Mouse (Mus musculus): Measurements from ENCODE around the gene B430306N03Rik. TPM values are rescaled to one million over a fixed set of nuclear protein-coding genes. Genes with fewer than 3 reads are reported as not detected.

The B430306N03Rik gene
- polyA plus RNA-seq, 1 experiment from 2014 or later = 0.50 TPM

DNA sequence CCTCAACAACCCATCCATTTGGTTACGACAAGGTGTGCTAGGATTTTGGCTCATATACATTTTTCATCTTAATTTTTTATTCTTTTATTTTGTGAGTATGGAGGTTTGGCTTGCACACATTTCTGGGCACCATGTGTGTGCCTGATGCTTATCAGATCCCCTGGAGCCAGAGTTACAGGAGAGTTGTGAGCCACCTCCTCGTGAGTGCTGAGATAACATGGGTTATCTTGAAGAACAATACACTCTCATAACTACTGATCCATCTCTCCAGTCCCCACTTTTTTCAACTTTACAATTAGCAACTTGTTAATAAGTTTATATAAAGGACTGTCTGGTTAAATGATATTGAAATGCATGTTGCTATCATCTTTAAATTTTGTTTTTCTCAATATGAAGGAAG, 5.3 kb downstream of the B430306N03Rik start:
- Histone ChIP-seq H3K9ac (no peak overlapping the region), H3K4me2 (replicated peaks) (no peak overlapping the region), H3K27me3 (no peaks in the 10 kb centered on the region), H3K9me3 (no peaks in the 10 kb centered on the region), H3K4me3 (no peak overlapping the region), H3K36me3 (no peaks in the 10 kb centered on the region), H3K27ac (no peak overlapping the region), H3K4me1 (no peaks in the 10 kb centered on the region)
- no peak for ATAC-seq (ENCODE audit: insufficient number of reproducible peaks, insufficient read depth, low FRiP score, low TSS enrichment)
- WGBS = 75% methylated on average over 2 of the region's 2 CpGs

- Histone ChIP-seq H3K27ac (no peak overlapping the region), H3K4me2 (replicated peaks) (no peak overlapping the region), H3K4me3 (no peak overlapping the region), H3K27me3 (no peaks in the 10 kb centered on the region), H3K4me1 (no peaks in the 10 kb centered on the region; the same call in 1 of the 2 replicates), H3K36me3 (no peaks in the 10 kb centered on the region), H3K9me3 (no peaks in the 10 kb centered on the region), H3K9ac (no peak overlapping the region)
- 69% methylated on average over 3 of the region's 3 CpGs for WGBS
- no peak for ATAC-seq (ENCODE audit: insufficient number of reproducible peaks, insufficient read depth, low FRiP score, low TSS enrichment)
These were observed 7.3 kb downstream of the B430306N03Rik start for GRCm38 (mm10) chr17:48323236-48323635.

GRCm38 (mm10) chr17:48324258-48324657, 8.3 kb downstream of the B430306N03Rik start:
- H3K4me2 ChIP-seq (replicated peaks) = no peak overlapping the region
- no peaks in the 10 kb centered on the region for H3K36me3 ChIP-seq
- no peak overlapping the region for H3K27ac ChIP-seq
- H3K9me3 ChIP-seq = no peaks in the 10 kb centered on the region
- H3K4me1 ChIP-seq = no peaks in the 10 kb centered on the region; the same call in 1 of the 2 replicates
- no peaks in the 10 kb centered on the region for H3K27me3 ChIP-seq
- no peak overlapping the region for H3K9ac ChIP-seq
- ATAC-seq (ENCODE audit: insufficient number of reproducible peaks, insufficient read depth, low FRiP score, low TSS enrichment) = no peak
- WGBS = 79% methylated on average over 5 of the region's 5 CpGs
- H3K4me3 ChIP-seq = no peak overlapping the region

DNA sequence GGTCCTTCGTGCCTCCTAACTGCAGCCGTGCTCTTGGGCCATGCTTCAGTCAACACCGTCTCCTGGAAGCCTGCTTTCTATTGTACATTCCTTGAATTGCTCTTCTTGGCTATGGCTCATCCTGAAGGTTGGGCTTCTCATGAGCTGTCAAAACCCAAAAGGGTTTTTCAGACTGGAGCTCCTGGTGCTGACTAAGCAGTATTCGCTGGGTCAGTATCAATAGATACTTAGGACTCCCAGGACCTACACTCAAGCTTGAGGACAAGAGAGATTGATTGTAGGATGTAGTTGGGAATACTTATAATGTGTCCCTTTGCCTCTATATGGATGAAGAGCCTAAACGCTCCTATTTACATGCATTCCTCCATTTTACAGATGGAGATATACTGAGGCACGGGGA, 9.2 kb downstream of the B430306N03Rik start:
- H3K27ac ChIP-seq = no peak overlapping the region
- no peaks in the 10 kb centered on the region for H3K27me3 ChIP-seq
- no peaks in the 10 kb centered on the region; the same call in 1 of the 2 replicates for H3K4me1 ChIP-seq
- H3K4me3 ChIP-seq = no peak overlapping the region
- H3K4me2 ChIP-seq (replicated peaks) = no peak overlapping the region
- no peak for ATAC-seq (ENCODE audit: insufficient number of reproducible peaks, insufficient read depth, low FRiP score, low TSS enrichment)
- WGBS = 91% methylated on average over 6 of the region's 6 CpGs
- H3K36me3 ChIP-seq = no peaks in the 10 kb centered on the region
- H3K9ac ChIP-seq = no peak overlapping the region
- no peaks in the 10 kb centered on the region for H3K9me3 ChIP-seq

DNA sequence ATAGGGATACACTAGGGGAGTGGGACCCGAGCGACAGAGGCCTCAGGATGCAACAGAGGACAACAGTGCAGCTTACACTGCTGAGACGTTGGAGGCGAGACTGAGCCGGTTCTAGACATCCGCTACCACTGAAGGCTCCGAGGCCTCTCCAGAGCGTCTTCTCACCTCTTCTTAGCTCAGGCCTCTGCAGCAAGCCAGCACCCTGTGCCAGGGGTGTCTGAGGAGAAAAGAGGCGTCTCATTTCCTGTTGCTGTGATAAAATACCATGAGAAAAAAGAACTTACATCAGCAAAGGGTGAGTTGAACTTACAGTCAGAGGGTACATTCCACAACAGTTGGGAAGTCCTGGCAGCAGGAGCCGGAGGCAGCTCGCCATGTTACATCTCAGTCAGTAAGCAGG, 9.7 kb downstream of the B430306N03Rik start:
- no peak overlapping the region for H3K4me2 ChIP-seq (replicated peaks)
- H3K9me3 ChIP-seq = no peaks in the 10 kb centered on the region
- H3K27me3 ChIP-seq = no peaks in the 10 kb centered on the region
- ATAC-seq (ENCODE audit: insufficient number of reproducible peaks, insufficient read depth, low FRiP score, low TSS enrichment) = no peak
- no peak overlapping the region for H3K4me3 ChIP-seq
- H3K4me1 ChIP-seq = no peaks in the 10 kb centered on the region; the same call in 1 of the 2 replicates
- no peak overlapping the region for H3K9ac ChIP-seq
- H3K27ac ChIP-seq = no peak overlapping the region
- H3K36me3 ChIP-seq = no peaks in the 10 kb centered on the region
- 91% methylated on average over 11 of the region's 11 CpGs for WGBS

DNA sequence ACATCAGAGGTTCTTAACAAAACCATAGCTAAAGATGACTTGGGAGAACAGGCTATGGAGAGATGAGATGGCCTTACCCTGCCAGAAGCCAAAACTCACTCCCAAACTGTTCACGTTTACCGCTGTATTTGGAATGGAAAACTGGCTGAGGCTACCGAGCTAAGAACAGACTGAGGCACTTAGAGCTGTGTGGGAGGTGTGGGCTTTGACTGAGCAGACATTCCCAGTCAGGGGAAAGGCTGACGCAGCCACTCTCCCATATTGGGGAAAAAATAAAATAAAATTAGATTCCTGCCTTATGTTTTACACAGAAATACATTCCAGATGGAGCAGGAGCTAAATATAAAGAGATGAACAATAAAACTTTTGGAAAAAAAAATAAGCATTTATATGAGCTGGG, 10.7 kb downstream of the B430306N03Rik start:
- Histone ChIP-seq H3K4me1 (no peaks in the 10 kb centered on the region; the same call in 1 of the 2 replicates), H3K27me3 (no peaks in the 10 kb centered on the region), H3K9ac (no peak overlapping the region), H3K9me3 (no peaks in the 10 kb centered on the region), H3K27ac (no peak overlapping the region), H3K4me2 (replicated peaks) (no peak overlapping the region), H3K36me3 (no peaks in the 10 kb centered on the region), H3K4me3 (no peak overlapping the region)
- no peak for ATAC-seq (ENCODE audit: insufficient number of reproducible peaks, insufficient read depth, low FRiP score, low TSS enrichment)
- WGBS = 72% methylated on average over 4 of the region's 4 CpGs

- no peaks in the 10 kb centered on the region for H3K36me3 ChIP-seq
- H3K4me1 ChIP-seq = no peaks in the 10 kb centered on the region
- H3K27me3 ChIP-seq = no peaks in the 10 kb centered on the region
- H3K4me2 ChIP-seq (replicated peaks) = no peak overlapping the region
- no peak overlapping the region for H3K4me3 ChIP-seq
- no peak overlapping the region for H3K9ac ChIP-seq
- no peak for ATAC-seq (ENCODE audit: insufficient number of reproducible peaks, insufficient read depth, low FRiP score, low TSS enrichment)
- WGBS = 92% methylated on average over 2 of the region's 2 CpGs
- no peaks in the 10 kb centered on the region for H3K9me3 ChIP-seq
- H3K27ac ChIP-seq = no peak overlapping the region
These were observed 16.6 kb downstream of the B430306N03Rik start for GRCm38 (mm10) chr17:48332524-48332923.

DNA sequence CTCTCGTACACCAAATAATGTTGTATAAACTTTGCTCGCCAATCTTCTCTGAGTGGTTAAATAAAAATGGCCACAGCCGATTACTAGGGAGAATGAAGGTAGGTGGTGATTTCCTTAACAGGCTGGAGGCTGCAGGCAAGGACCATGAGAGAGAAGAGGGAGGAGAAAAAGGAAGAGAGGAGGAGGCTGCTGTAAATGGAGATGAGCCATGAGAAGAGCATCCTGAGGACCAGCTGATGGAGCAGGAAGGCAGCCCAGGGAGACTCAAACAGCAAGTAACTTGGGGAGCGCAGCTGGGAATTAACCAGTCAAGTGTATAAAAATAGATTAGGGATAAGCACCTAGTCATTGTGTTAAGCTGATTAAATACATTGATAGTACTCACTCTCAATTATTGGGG, 18.2 kb downstream of the B430306N03Rik start:
- Histone ChIP-seq H3K9ac (no peak overlapping the region), H3K27me3 (no peaks in the 10 kb centered on the region), H3K4me3 (no peak overlapping the region), H3K4me2 (replicated peaks) (no peak overlapping the region), H3K4me1 (no peaks in the 10 kb centered on the region), H3K36me3 (no peaks in the 10 kb centered on the region), H3K9me3 (no peaks in the 10 kb centered on the region), H3K27ac (no peak overlapping the region)
- WGBS = 91% methylated on average over 4 of the region's 4 CpGs
- ATAC-seq (ENCODE audit: insufficient number of reproducible peaks, insufficient read depth, low FRiP score, low TSS enrichment) = no peak

GRCm38 (mm10) chr17:48336857-48337256, 20.9 kb downstream of the B430306N03Rik start:
- H3K36me3 ChIP-seq = no peaks in the 10 kb centered on the region
- H3K4me1 ChIP-seq = no peaks in the 10 kb centered on the region
- H3K27me3 ChIP-seq = no peaks in the 10 kb centered on the region
- H3K9ac ChIP-seq = no peak overlapping the region
- no peak overlapping the region for H3K27ac ChIP-seq
- WGBS = 2% methylated on average over 6 of the region's 6 CpGs
- no peak overlapping the region for H3K4me2 ChIP-seq (replicated peaks)
- no peak overlapping the region for H3K4me3 ChIP-seq
- no peak for ATAC-seq (ENCODE audit: insufficient number of reproducible peaks, insufficient read depth, low FRiP score, low TSS enrichment)
- H3K9me3 ChIP-seq = no peaks in the 10 kb centered on the region

- no peak overlapping the region for H3K27ac ChIP-seq
- no peak for ATAC-seq (ENCODE audit: insufficient number of reproducible peaks, insufficient read depth, low FRiP score, low TSS enrichment)
- no peaks in the 10 kb centered on the region for H3K9me3 ChIP-seq
- no peaks in the 10 kb centered on the region for H3K27me3 ChIP-seq
- H3K36me3 ChIP-seq = no peaks in the 10 kb centered on the region
- no peak overlapping the region for H3K4me3 ChIP-seq
- H3K9ac ChIP-seq = no peak overlapping the region
- no peaks in the 10 kb centered on the region for H3K4me1 ChIP-seq
- no peak overlapping the region for H3K4me2 ChIP-seq (replicated peaks)
- WGBS = 90% methylated on average over 1 of the region's 1 CpGs
These were observed 24.3 kb downstream of the B430306N03Rik start for GRCm38 (mm10) chr17:48340267-48340666.

- Histone ChIP-seq H3K4me2 (replicated peaks) (no peak overlapping the region), H3K27me3 (no peaks in the 10 kb centered on the region), H3K9ac (no peak overlapping the region), H3K27ac (no peak overlapping the region), H3K36me3 (no peaks in the 10 kb centered on the region), H3K9me3 (no peaks in the 10 kb centered on the region), H3K4me1 (no peaks in the 10 kb centered on the region), H3K4me3 (no peak overlapping the region)
- WGBS = 75% methylated on average over 3 of the region's 3 CpGs
- no peak for ATAC-seq (ENCODE audit: insufficient number of reproducible peaks, insufficient read depth, low FRiP score, low TSS enrichment)
These were observed 26.0 kb downstream of the B430306N03Rik start for GRCm38 (mm10) chr17:48341947-48342346.

DNA sequence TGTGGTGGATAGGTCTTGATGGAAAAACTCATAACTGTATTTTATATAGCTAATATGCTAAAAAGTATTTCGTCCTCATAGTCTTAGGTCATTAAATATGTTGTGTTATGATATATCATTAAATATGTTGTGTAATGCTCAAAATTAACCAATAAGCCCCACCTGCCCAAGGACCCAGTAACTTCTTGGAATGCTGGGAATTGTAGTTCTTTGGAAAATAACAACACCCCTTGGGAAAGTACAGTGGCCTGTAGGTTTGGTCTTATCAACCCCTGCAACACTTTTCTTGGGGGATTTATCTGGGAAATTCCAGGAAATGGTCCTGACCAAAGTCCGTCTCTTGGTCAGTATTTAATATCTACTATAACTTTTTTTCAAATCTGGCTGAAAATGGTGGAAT, 27.1 kb downstream of the B430306N03Rik start:
- Histone ChIP-seq H3K9me3 (no peaks in the 10 kb centered on the region), H3K4me1 (no peaks in the 10 kb centered on the region), H3K27ac (no peak overlapping the region), H3K9ac (no peak overlapping the region), H3K36me3 (no peaks in the 10 kb centered on the region), H3K4me3 (no peak overlapping the region), H3K27me3 (no peaks in the 10 kb centered on the region), H3K4me2 (replicated peaks) (no peak overlapping the region)
- 83% methylated on average over 2 of the region's 2 CpGs for WGBS
- no peak for ATAC-seq (ENCODE audit: insufficient number of reproducible peaks, insufficient read depth, low FRiP score, low TSS enrichment)

- 78% methylated on average over 4 of the region's 4 CpGs for WGBS
- Histone ChIP-seq H3K27me3 (no peaks in the 10 kb centered on the region), H3K9ac (no peak overlapping the region), H3K9me3 (no peaks in the 10 kb centered on the region), H3K4me3 (no peak overlapping the region), H3K4me2 (replicated peaks) (no peak overlapping the region), H3K36me3 (no peaks in the 10 kb centered on the region), H3K27ac (no peak overlapping the region), H3K4me1 (no peaks in the 10 kb centered on the region)
- no peak for ATAC-seq (ENCODE audit: insufficient number of reproducible peaks, insufficient read depth, low FRiP score, low TSS enrichment)
These were observed 29.9 kb downstream of the B430306N03Rik start for GRCm38 (mm10) chr17:48345824-48346223.

Measured in embryonic facial prominence, embryonic 12.5 days (tissue).